Mouse (Mus musculus): ENCODE data around the gene Kdm5d. TPM values are rescaled to one million over a fixed set of nuclear protein-coding genes. Genes with fewer than 3 reads are reported as not detected.

The Kdm5d gene
- 8.7 and 13.2 TPM in 2 replicates for polyA plus RNA-seq (2015; fragmentation: Nextera tagmentation; extraction: Ambion mirVana)

DNA sequence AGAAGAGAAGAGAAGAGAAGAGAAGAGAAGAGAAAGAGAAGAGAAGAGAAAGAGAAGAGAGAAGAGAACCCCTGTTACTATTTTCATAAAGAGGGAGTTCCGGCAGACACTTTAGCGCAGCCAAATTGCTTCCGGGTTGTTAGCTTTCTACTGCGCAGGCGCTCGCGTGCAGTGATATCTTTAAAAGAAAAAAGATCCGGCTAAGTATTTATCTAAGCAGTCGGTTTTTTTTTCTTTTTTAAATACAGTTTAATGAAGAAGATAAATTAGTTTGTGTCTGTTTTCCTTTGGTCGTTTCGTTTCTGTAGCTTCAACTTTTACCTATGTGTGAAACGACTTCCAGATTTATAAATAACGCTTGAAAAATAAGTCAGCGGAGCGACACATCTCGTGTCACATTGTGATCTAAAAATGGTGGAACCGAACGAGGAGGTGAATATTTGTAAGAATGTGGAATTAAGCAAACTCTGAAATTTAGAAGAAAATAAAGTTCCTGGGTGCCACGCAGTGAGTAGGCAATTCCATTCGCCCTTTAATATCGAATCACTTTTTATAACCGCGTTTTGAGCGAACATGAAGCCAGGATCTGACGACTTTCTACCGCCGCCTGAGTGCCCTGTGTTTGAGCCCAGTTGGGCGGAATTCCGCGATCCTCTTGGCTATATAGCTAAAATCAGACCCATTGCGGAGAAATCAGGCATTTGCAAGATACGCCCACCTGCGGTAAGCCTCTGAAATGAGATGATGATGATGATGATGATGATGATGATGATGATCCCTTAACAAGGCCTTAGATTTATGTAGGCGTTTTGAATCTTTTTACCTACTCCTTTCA lies at the start of gene Kdm5d:
Gene Kdm5d (plus strand): TSS at position 396 of the 835 bp plus-strand sequence.
- H3K9me3 ChIP-seq: no peaks in the 10 kb centered on the region
- no peaks in the 10 kb centered on the region for H3K4me1 ChIP-seq
- H3K4me2 ChIP-seq: peak within 1 kb of the TSS; percentile 38
- H3K27ac ChIP-seq: no peak within 1 kb of the TSS
- peaks cover 3% of the 10 kb centered on the region; the same call in 1 of the 2 replicates for H3K36me3 ChIP-seq
- under 1% methylated on average over 34 of the region's 34 CpGs for WGBS
- peak within 1 kb of the TSS; percentile 44 for H3K4me3 ChIP-seq
- peak within 1 kb of the TSS; percentile 61 for H3K9ac ChIP-seq
- H3K27me3 ChIP-seq: no peaks in the 10 kb centered on the region
- no peak for ATAC-seq (ENCODE audit: insufficient number of reproducible peaks, insufficient read depth, low FRiP score, low TSS enrichment, low read depth)

DNA sequence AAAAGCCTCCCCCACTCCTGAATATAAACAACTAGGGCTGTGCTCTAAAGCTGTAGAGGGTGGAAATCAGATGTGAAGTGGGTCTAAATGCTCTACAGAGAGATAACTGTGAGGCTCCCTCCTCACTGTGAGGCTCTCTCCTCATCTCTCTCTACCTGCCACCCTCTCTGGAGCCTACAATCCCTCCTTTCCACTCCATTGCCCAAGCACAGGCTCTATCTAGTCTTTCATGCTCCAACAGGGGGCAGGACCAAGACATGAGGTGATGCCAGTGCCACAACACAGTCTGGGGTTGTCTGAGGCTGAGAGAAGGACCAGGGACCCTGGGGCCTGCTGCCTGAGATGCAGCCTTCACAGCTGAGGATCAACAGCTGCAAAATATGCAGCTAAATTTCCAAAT lies 25.2 kb upstream of the Kdm5d start:
- Histone ChIP-seq H3K27me3 (no peaks in the 10 kb centered on the region), H3K4me1 (no peaks in the 10 kb centered on the region), H3K27ac (no peak overlapping the region), H3K9me3 (no peaks in the 10 kb centered on the region), H3K4me3 (no peak overlapping the region), H3K36me3 (no peaks in the 10 kb centered on the region), H3K9ac (no peak overlapping the region), H3K4me2 (no peak overlapping the region)
- no peak for ATAC-seq (ENCODE audit: insufficient number of reproducible peaks, insufficient read depth, low FRiP score, low TSS enrichment, low read depth)

GRCm38 (mm10) chrY:872855-873549 lies 24.6 kb upstream of the Kdm5d start:
- Histone ChIP-seq H3K9ac (no peak overlapping the region), H3K4me3 (no peak overlapping the region), H3K36me3 (no peaks in the 10 kb centered on the region), H3K27ac (no peak overlapping the region), H3K4me2 (peak overlapping the region; percentile 33; the same call in 1 of the 2 replicates), H3K27me3 (no peaks in the 10 kb centered on the region), H3K4me1 (no peaks in the 10 kb centered on the region), H3K9me3 (no peaks in the 10 kb centered on the region)
- 25% methylated on average over 5 of the region's 18 CpGs for WGBS
- ATAC-seq (ENCODE audit: insufficient number of reproducible peaks, insufficient read depth, low FRiP score, low TSS enrichment, low read depth): no peak

Small RNA genes within 50 kb of the gene (microRNA-seq; reads per million reads assigned to microRNA genes)
- gene Gm47281: not detected

Other genes with a start within 250 kb of the Kdm5d start
- gene Zfy1, start 100.4 kb upstream of the Kdm5d start, polyA plus RNA-seq (2015; fragmentation: Nextera tagmentation; extraction: Ambion mirVana): not detected in 2 replicates
- not detected in 2 replicates for gene Uba1y, start 79.1 kb upstream of the Kdm5d start, polyA plus RNA-seq (2015; fragmentation: Nextera tagmentation; extraction: Ambion mirVana)
- 38.0 and 51.8 TPM in 2 replicates for gene Eif2s3y, start 112.8 kb downstream of the Kdm5d start, polyA plus RNA-seq (2015; fragmentation: Nextera tagmentation; extraction: Ambion mirVana)

All from embryonic facial prominence, embryonic 13.5 days (tissue).